Mouse (Mus musculus): Measurements from ENCODE around the gene Ephb2.

GRCm38 (mm10) chr4:136760882-136761281 is 74.9 kb downstream of the Ephb2 start:
- no peak for TF ChIP-seq CTCF (IDR thresholded peaks at IDR 0.05; ENCODE audit: low read depth)
- TF ChIP-seq EP300 (optimal IDR thresholded peaks at IDR 0.05) = no peak
